Mouse (Mus musculus) liver, postnatal 0 days (tissue): ENCODE results near the gene Mxi1. TPM values are rescaled to one million over a fixed set of nuclear protein-coding genes. Genes with fewer than 3 reads are reported as not detected.
A peak's percentile ranks its signal among the peaks of the same experiment; 100 is the strongest.

Source experiments
- ATAC-seq: fragments of 200-750 bp; cut with Nextera tagmentation; 2 replicates; pipeline ENCODE4 v1.8.0; 2017; ENCODE audit warnings: mild to moderate bottlenecking, moderate library complexity
- DNase-seq: peaks from one replicate; pipeline ENCODE4 v3.0.0-alpha.2; 2016
- H3K27ac ChIP-seq: fragments of 300-500 bp; sonication (generic); 2 replicates; pipeline ENCODE4 v1.5.1; 2014; ENCODE audit warnings: antibody characterized with exemption, moderate library complexity, mild to moderate bottlenecking, low read depth
- H3K27me3 ChIP-seq: fragments of 300-500 bp; sonication (generic); 2 replicates; pipeline ENCODE4 v1.6.1; 2014; ENCODE audit warnings: low read length, control low read depth, mixed read lengths; ENCODE audit not compliant: insufficient read depth
- H3K36me3 ChIP-seq: fragments of 300-500 bp; sonication (generic); replicated peaks from 2 replicates; pipeline ENCODE4 v1.6.1; 2014; ENCODE audit warnings: mild to moderate bottlenecking, control low read depth, low read length, moderate library complexity, mixed read lengths; ENCODE audit not compliant: insufficient read depth
- H3K4me1 ChIP-seq: fragments of 300-500 bp; sonication (generic); 2 replicates; pipeline ENCODE4 v1.6.1; 2014; ENCODE audit warnings: antibody characterized with exemption, mild to moderate bottlenecking, control low read depth; ENCODE audit not compliant: insufficient read depth
- H3K4me2 ChIP-seq: fragments of 300-500 bp; sonication (generic); 2 replicates; pipeline ENCODE4 v1.6.1; 2014; ENCODE audit warnings: low read depth, mild to moderate bottlenecking, low read length, moderate library complexity, mixed read lengths
- H3K4me3 ChIP-seq: fragments of 300-500 bp; sonication (generic); 2 replicates; pipeline ENCODE4 v1.5.1; 2014; ENCODE audit warnings: low read depth, low read length
- H3K9ac ChIP-seq: fragments of 300-500 bp; sonication (generic); replicated peaks from 2 replicates; pipeline ENCODE4 v1.6.1; 2014; ENCODE audit warnings: mild to moderate bottlenecking, moderate library complexity
- H3K9me3 ChIP-seq: fragments of 300-500 bp; sonication (generic); 2 replicates; pipeline ENCODE4 v1.6.1; 2016; ENCODE audit warnings: mild to moderate bottlenecking, control low read depth, low read length, mixed read lengths
- CTCF ChIP-seq: sonication (generic); IDR thresholded peaks from 2 replicates; pipeline ENCODE4 v1.5.1; 2016; ENCODE audit warnings: antibody characterized with exemption, low read depth
- EP300 ChIP-seq: IDR thresholded peaks from 2 replicates; pipeline ENCODE4 v1.6.1; 2016; ENCODE audit warnings: antibody characterized with exemption, low read depth, mild to moderate bottlenecking
- WGBS: fragments of 180-500 bp; shearing (Covaris S2); extraction: QIAGEN DNeasy Blood & Tissue Kit; methylation state at CpG from one replicate; pipeline ENCODE4 v1.1.7; 2014; ENCODE audit not compliant: insufficient replicate concordance; 5-methylcytosine and 5-hydroxymethylcytosine counted together
- polyA plus RNA-seq: library from polyadenylated mRNA; unstranded; fragments of >200 nt; fragmentation: Nextera tagmentation; extraction: Ambion mirVana; gene quantifications from 2 replicates; pipeline ENCODE4 v1.2.1, GENCODE M21; 2015

Mxi1 gene
- polyA plus RNA-seq, 1 experiment from 2014 or later: 24.5 TPM

GRCm38 (mm10) chr19:53273055-53273722 is 37.1 kb upstream of the Mxi1 start:
- no peak for TF ChIP-seq CTCF
- no peak for TF ChIP-seq EP300
- H3K27ac ChIP-seq: no peak overlapping the region
- H3K9me3 ChIP-seq: no peaks in the 10 kb centered on the region
- DNase-seq (peak; percentile 40), ATAC-seq (peak; percentile 63)
- WGBS: 76% methylated on average over 17 of the region's 17 CpGs
- H3K9ac ChIP-seq: no peak overlapping the region
- no peak overlapping the region for H3K4me3 ChIP-seq
- H3K27me3 ChIP-seq: no peaks in the 10 kb centered on the region
- H3K4me1 ChIP-seq: peaks cover 9% of the 10 kb centered on the region
- no peak overlapping the region for H3K4me2 ChIP-seq
- H3K36me3 ChIP-seq: no peaks in the 10 kb centered on the region

- Histone ChIP-seq H3K27ac (no peak overlapping the region), H3K36me3 (no peaks in the 10 kb centered on the region), H3K27me3 (no peaks in the 10 kb centered on the region), H3K9ac (no peak overlapping the region), H3K9me3 (no peaks in the 10 kb centered on the region), H3K4me1 (peaks cover 9% of the 10 kb centered on the region), H3K4me2 (no peak overlapping the region), H3K4me3 (no peak overlapping the region)
- ATAC-seq (peak; percentile 39; the same call in 1 of the 2 replicates), DNase-seq (no peak)
- TF ChIP-seq CTCF (no peak), EP300 (no peak)
- WGBS: 68% methylated on average over 23 of the region's 23 CpGs
Observed at GRCm38 (mm10) chr19:53273781-53274428, 36.4 kb upstream of the Mxi1 start.

GRCm38 (mm10) chr19:53275204-53275603 is 35.1 kb upstream of the Mxi1 start:
- WGBS: 33% methylated on average over 3 of the region's 3 CpGs
- DNase-seq (no peak), ATAC-seq (peak; percentile 58; the same call in 1 of the 2 replicates)
- Histone ChIP-seq H3K9ac (no peak overlapping the region), H3K27me3 (no peaks in the 10 kb centered on the region), H3K4me1 (peaks cover 9% of the 10 kb centered on the region), H3K4me2 (no peak overlapping the region), H3K9me3 (no peaks in the 10 kb centered on the region), H3K36me3 (no peaks in the 10 kb centered on the region), H3K27ac (no peak overlapping the region), H3K4me3 (no peak overlapping the region)
- TF ChIP-seq CTCF: no peak; the same call in 1 of the 2 replicates
- TF ChIP-seq EP300: no peak

GRCm38 (mm10) chr19:53276902-53277707 is 33.2 kb upstream of the Mxi1 start:
- DNase-seq (no peak), ATAC-seq (no peak)
- no peaks in the 10 kb centered on the region for H3K27me3 ChIP-seq

GRCm38 (mm10) chr19:53278491-53279415 is 31.6 kb upstream of the Mxi1 start:
- 73% methylated on average over 19 of the region's 19 CpGs for WGBS
- Histone ChIP-seq H3K36me3 (no peaks in the 10 kb centered on the region), H3K4me3 (no peak overlapping the region), H3K4me1 (peaks cover 9% of the 10 kb centered on the region), H3K27me3 (no peaks in the 10 kb centered on the region), H3K9ac (no peak overlapping the region), H3K9me3 (no peaks in the 10 kb centered on the region), H3K27ac (no peak overlapping the region), H3K4me2 (no peak overlapping the region)
- no peak for ATAC-seq
- TF ChIP-seq EP300 (no peak), CTCF (no peak)
- DNase-seq: no peak

More at GRCm38 (mm10) chr19:53276902-53277707, 33.2 kb upstream of the Mxi1 start:
- WGBS: 72% methylated on average over 19 of the region's 19 CpGs
- no peak overlapping the region for H3K4me3 ChIP-seq
- H3K36me3 ChIP-seq: no peaks in the 10 kb centered on the region
- no peaks in the 10 kb centered on the region for H3K9me3 ChIP-seq
- TF ChIP-seq CTCF (no peak), EP300 (no peak)
- H3K4me2 ChIP-seq: no peak overlapping the region
- H3K4me1 ChIP-seq: peaks cover 9% of the 10 kb centered on the region
- H3K9ac ChIP-seq: no peak overlapping the region
- no peak overlapping the region for H3K27ac ChIP-seq
